Mouse (Mus musculus): ENCODE measurements around the gene Naaladl2. TPM values are rescaled to one million over a fixed set of nuclear protein-coding genes. Genes with fewer than 3 reads are reported as not detected.

The Naaladl2 gene
- polyA plus RNA-seq, 1 experiment from 2014 or later = 0.48 TPM

- no peak for DNase-seq (ENCODE audit: low spot score)
- Histone ChIP-seq H3K36me3 (ENCODE audit: control insufficient read depth, insufficient read depth, low read length) (no peaks in the 10 kb centered on the region), H3K9ac (ENCODE audit: low read length) (no peak overlapping the region), H3K27ac (ENCODE audit: low read depth, low read length) (no peak overlapping the region), H3K4me3 (ENCODE audit: low read depth, low read length) (no peak overlapping the region), H3K4me1 (ENCODE audit: control insufficient read depth, insufficient read depth, low read length) (no peaks in the 10 kb centered on the region), H3K27me3 (ENCODE audit: control insufficient read depth, insufficient read depth, low read length) (no peaks in the 10 kb centered on the region), H3K9me3 (ENCODE audit: control insufficient read depth, low read length) (no peaks in the 10 kb centered on the region), H3K4me2 (ENCODE audit: low read depth) (no peak overlapping the region)
- whole genome bisulfite sequencing = 83% methylated on average over 2 of the region's 2 CpGs
- ATAC-seq (ENCODE audit: insufficient read depth, low FRiP score, low TSS enrichment) = no peak
These were observed 1197.9 kb downstream of the Naaladl2 start for GRCm38 (mm10) chr3:23946182-23946581.

- H3K36me3 ChIP-seq (ENCODE audit: control insufficient read depth, insufficient read depth, low read length) = no peaks in the 10 kb centered on the region
- no peaks in the 10 kb centered on the region for H3K9me3 ChIP-seq (ENCODE audit: control insufficient read depth, low read length)
- H3K4me3 ChIP-seq (ENCODE audit: low read depth, low read length) = no peak overlapping the region
- WGBS = 60% methylated on average over 5 of the region's 5 CpGs
- no peak overlapping the region for H3K9ac ChIP-seq (ENCODE audit: low read length)
- no peaks in the 10 kb centered on the region for H3K27me3 ChIP-seq (ENCODE audit: control insufficient read depth, insufficient read depth, low read length)
- H3K27ac ChIP-seq (ENCODE audit: low read depth, low read length) = no peak overlapping the region
- ATAC-seq (ENCODE audit: insufficient read depth, low FRiP score, low TSS enrichment) = no peak
- DNase-seq (ENCODE audit: low spot score) = peak; percentile 17
- H3K4me2 ChIP-seq (ENCODE audit: low read depth) = no peak overlapping the region
- H3K4me1 ChIP-seq (ENCODE audit: control insufficient read depth, insufficient read depth, low read length) = no peaks in the 10 kb centered on the region
These were observed 1206.8 kb downstream of the Naaladl2 start for GRCm38 (mm10) chr3:23937299-23937698.

GRCm38 (mm10) chr3:23928097-23928496, 1216.0 kb downstream of the Naaladl2 start:
- Histone ChIP-seq H3K4me3 (ENCODE audit: low read depth, low read length) (no peak overlapping the region), H3K27me3 (ENCODE audit: control insufficient read depth, insufficient read depth, low read length) (no peaks in the 10 kb centered on the region), H3K4me2 (ENCODE audit: low read depth) (no peak overlapping the region), H3K4me1 (ENCODE audit: control insufficient read depth, insufficient read depth, low read length) (no peaks in the 10 kb centered on the region), H3K36me3 (ENCODE audit: control insufficient read depth, insufficient read depth, low read length) (no peaks in the 10 kb centered on the region), H3K9me3 (ENCODE audit: control insufficient read depth, low read length) (no peaks in the 10 kb centered on the region), H3K9ac (ENCODE audit: low read length) (no peak overlapping the region), H3K27ac (ENCODE audit: low read depth, low read length) (no peak overlapping the region)
- WGBS = 84% methylated on average over 4 of the region's 4 CpGs
- ATAC-seq (ENCODE audit: insufficient read depth, low FRiP score, low TSS enrichment) (no peak), DNase-seq (ENCODE audit: low spot score) (no peak)

DNA sequence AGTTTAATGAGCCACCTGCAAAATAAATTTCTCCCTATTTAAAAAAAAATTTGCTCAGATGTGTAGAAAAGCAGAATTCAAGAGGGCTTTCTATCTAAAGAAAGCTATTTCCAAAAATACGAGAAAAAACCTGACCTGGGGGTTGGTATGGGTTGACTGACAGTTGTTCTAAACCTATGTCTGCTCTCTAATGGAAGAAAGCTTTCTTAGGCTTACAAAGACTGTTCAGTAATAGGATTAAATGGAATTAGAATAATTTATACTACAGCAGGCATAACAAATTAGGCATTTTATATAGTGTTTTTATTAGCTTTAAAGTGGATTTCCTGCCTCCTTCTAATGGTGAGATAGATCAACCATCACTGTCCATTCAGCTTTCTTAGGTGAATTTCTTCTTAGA, 1236.4 kb downstream of the Naaladl2 start:
- H3K27me3 ChIP-seq (ENCODE audit: control insufficient read depth, insufficient read depth, low read length) = no peaks in the 10 kb centered on the region
- no peak overlapping the region for H3K9ac ChIP-seq (ENCODE audit: low read length)
- H3K27ac ChIP-seq (ENCODE audit: low read depth, low read length) = no peak overlapping the region
- no peak overlapping the region for H3K4me2 ChIP-seq (ENCODE audit: low read depth)
- WGBS = 81% methylated on average over 1 of the region's 1 CpGs
- no peaks in the 10 kb centered on the region for H3K9me3 ChIP-seq (ENCODE audit: control insufficient read depth, low read length)
- DNase-seq (ENCODE audit: low spot score) = no peak
- H3K4me3 ChIP-seq (ENCODE audit: low read depth, low read length) = no peak overlapping the region
- no peaks in the 10 kb centered on the region for H3K4me1 ChIP-seq (ENCODE audit: control insufficient read depth, insufficient read depth, low read length)
- no peaks in the 10 kb centered on the region for H3K36me3 ChIP-seq (ENCODE audit: control insufficient read depth, insufficient read depth, low read length)
- ATAC-seq (ENCODE audit: insufficient read depth, low FRiP score, low TSS enrichment) = no peak

- Histone ChIP-seq H3K4me2 (ENCODE audit: low read depth) (no peak overlapping the region), H3K4me1 (ENCODE audit: control insufficient read depth, insufficient read depth, low read length) (no peaks in the 10 kb centered on the region), H3K36me3 (ENCODE audit: control insufficient read depth, insufficient read depth, low read length) (no peaks in the 10 kb centered on the region), H3K9ac (ENCODE audit: low read length) (no peak overlapping the region), H3K27ac (ENCODE audit: low read depth, low read length) (no peak overlapping the region), H3K9me3 (ENCODE audit: control insufficient read depth, low read length) (no peaks in the 10 kb centered on the region), H3K27me3 (ENCODE audit: control insufficient read depth, insufficient read depth, low read length) (no peaks in the 10 kb centered on the region), H3K4me3 (ENCODE audit: low read depth, low read length) (no peak overlapping the region)
- ATAC-seq (ENCODE audit: insufficient read depth, low FRiP score, low TSS enrichment) (no peak), DNase-seq (ENCODE audit: low spot score) (no peak)
- 97% methylated on average over 1 of the region's 1 CpGs for WGBS
These were observed 1278.4 kb downstream of the Naaladl2 start for GRCm38 (mm10) chr3:23865688-23866087.

DNA sequence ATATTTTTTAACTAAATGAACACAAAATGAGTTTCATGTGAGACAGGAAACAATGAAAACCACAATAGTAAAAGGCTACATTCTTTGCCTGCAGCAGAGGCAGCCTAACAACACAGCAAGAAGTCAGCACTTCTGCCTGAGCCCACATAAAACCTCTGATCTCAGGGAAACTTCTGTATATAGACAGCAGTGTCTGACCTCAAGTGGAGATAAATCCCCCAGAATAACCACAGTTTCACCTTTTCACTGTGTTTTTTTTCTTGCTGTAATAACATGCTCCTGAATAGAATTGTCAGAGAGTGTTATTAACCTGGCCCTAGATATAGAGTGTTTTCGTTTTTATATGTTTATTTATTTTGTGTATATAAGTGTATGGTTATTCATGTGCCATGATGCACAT, 1286.8 kb downstream of the Naaladl2 start:
- DNase-seq (ENCODE audit: low spot score) = no peak
- Histone ChIP-seq H3K9ac (ENCODE audit: low read length) (no peak overlapping the region), H3K4me1 (ENCODE audit: control insufficient read depth, insufficient read depth, low read length) (no peaks in the 10 kb centered on the region), H3K27ac (ENCODE audit: low read depth, low read length) (no peak overlapping the region), H3K4me3 (ENCODE audit: low read depth, low read length) (no peak overlapping the region), H3K27me3 (ENCODE audit: control insufficient read depth, insufficient read depth, low read length) (no peaks in the 10 kb centered on the region), H3K36me3 (ENCODE audit: control insufficient read depth, insufficient read depth, low read length) (no peaks in the 10 kb centered on the region), H3K9me3 (ENCODE audit: control insufficient read depth, low read length) (no peaks in the 10 kb centered on the region), H3K4me2 (ENCODE audit: low read depth) (no peak overlapping the region)
- WGBS = 50% methylated on average over 1 of the region's 1 CpGs
- no peak for ATAC-seq (ENCODE audit: insufficient read depth, low FRiP score, low TSS enrichment)

DNA sequence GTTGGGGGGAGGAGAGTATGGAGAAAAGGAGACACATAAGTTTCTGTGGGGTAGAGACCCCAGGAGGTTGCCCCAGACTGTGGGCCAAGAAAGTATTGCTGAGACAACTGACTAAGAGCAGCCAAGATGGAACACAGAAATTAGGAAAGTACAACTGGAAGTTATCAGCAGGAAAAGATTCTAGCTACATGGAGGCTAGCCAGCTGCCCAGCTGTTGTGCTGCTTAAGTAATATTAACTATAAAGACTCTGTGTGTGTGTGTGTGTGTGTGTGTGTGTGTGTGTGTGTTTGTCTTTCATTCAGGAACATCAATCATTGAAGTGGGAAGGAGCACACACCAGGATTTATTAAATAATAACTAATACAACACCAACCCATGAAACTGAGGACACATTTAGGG, 1326.5 kb downstream of the Naaladl2 start:
- no peaks in the 10 kb centered on the region for H3K27me3 ChIP-seq (ENCODE audit: control insufficient read depth, insufficient read depth, low read length)
- no peak overlapping the region for H3K27ac ChIP-seq (ENCODE audit: low read depth, low read length)
- H3K9me3 ChIP-seq (ENCODE audit: control insufficient read depth, low read length) = no peaks in the 10 kb centered on the region
- no peak overlapping the region for H3K4me3 ChIP-seq (ENCODE audit: low read depth, low read length)
- H3K4me1 ChIP-seq (ENCODE audit: control insufficient read depth, insufficient read depth, low read length) = no peaks in the 10 kb centered on the region
- H3K9ac ChIP-seq (ENCODE audit: low read length) = no peak overlapping the region
- H3K4me2 ChIP-seq (ENCODE audit: low read depth) = no peak overlapping the region
- ATAC-seq (ENCODE audit: insufficient read depth, low FRiP score, low TSS enrichment) (no peak), DNase-seq (ENCODE audit: low spot score) (no peak)
- H3K36me3 ChIP-seq (ENCODE audit: control insufficient read depth, insufficient read depth, low read length) = no peaks in the 10 kb centered on the region

GRCm38 (mm10) chr3:23758746-23759145, 1385.3 kb downstream of the Naaladl2 start:
- Histone ChIP-seq H3K27me3 (ENCODE audit: control insufficient read depth, insufficient read depth, low read length) (no peaks in the 10 kb centered on the region), H3K4me3 (ENCODE audit: low read depth, low read length) (no peak overlapping the region), H3K9ac (ENCODE audit: low read length) (no peak overlapping the region), H3K4me1 (ENCODE audit: control insufficient read depth, insufficient read depth, low read length) (no peaks in the 10 kb centered on the region), H3K27ac (ENCODE audit: low read depth, low read length) (no peak overlapping the region), H3K9me3 (ENCODE audit: control insufficient read depth, low read length) (no peaks in the 10 kb centered on the region), H3K4me2 (ENCODE audit: low read depth) (no peak overlapping the region), H3K36me3 (ENCODE audit: control insufficient read depth, insufficient read depth, low read length) (no peaks in the 10 kb centered on the region)
- 96% methylated on average over 1 of the region's 1 CpGs for WGBS
- no peak for DNase-seq (ENCODE audit: low spot score)
- no peak for ATAC-seq (ENCODE audit: insufficient read depth, low FRiP score, low TSS enrichment)

Measured in neural tube, embryonic 11.5 days (tissue).